Mouse (Mus musculus) myocyte (in vitro differentiated cells): ENCODE data around the gene Lrwd1.
"Not testable (repeated sequence)": the region's sequence is repeated elsewhere in the genome, so short reads cannot be mapped to it uniquely, and the experiment has no call there.

Experiments
- E2F4 ChIP-seq: IDR thresholded peaks from one replicate; pipeline ENCODE4 v1.6.1; 2011; ENCODE audit warnings: mild to moderate bottlenecking, control low read depth, moderate library complexity; ENCODE audit not compliant: insufficient read depth
- MAX ChIP-seq: IDR thresholded peaks from one replicate; pipeline ENCODE4 v1.6.1; 2011; ENCODE audit warnings: low read depth, mild to moderate bottlenecking, control low read depth
- POLR2A ChIP-seq: IDR thresholded peaks from one replicate; pipeline ENCODE4 v1.6.1; 2011; ENCODE audit warnings: low read depth, mild to moderate bottlenecking, control low read depth, moderate library complexity; ENCODE audit not compliant: insufficient read length
- POLR2AphosphoS2 ChIP-seq: IDR thresholded peaks from one replicate; pipeline ENCODE4 v1.6.1; 2011; ENCODE audit warnings: low read depth, control low read depth; ENCODE audit not compliant: insufficient read length
- SRF ChIP-seq: IDR thresholded peaks from one replicate; pipeline ENCODE4 v1.6.1; 2011; ENCODE audit warnings: low read depth; ENCODE audit not compliant: control insufficient read depth, insufficient read length
- TCF12 ChIP-seq: IDR thresholded peaks from one replicate; pipeline ENCODE4 v1.6.1; 2011; ENCODE audit warnings: mild to moderate bottlenecking, control low read depth; ENCODE audit not compliant: poor library complexity, insufficient read depth, severe bottlenecking
- USF1 ChIP-seq: IDR thresholded peaks from one replicate; pipeline ENCODE4 v1.6.1; 2011; ENCODE audit warnings: low read depth, mild to moderate bottlenecking, control low read depth, moderate library complexity

GRCm38 (mm10) chr5:136113546-136113945 lies 22.3 kb downstream of the Lrwd1 start:
- not testable (repeated sequence) for TF ChIP-seq TCF12, POLR2AphosphoS2, E2F4, POLR2A, USF1, MAX, SRF
